ENCODE assay signal across 9 mouse cellular contexts in the genomic region with DNA sequence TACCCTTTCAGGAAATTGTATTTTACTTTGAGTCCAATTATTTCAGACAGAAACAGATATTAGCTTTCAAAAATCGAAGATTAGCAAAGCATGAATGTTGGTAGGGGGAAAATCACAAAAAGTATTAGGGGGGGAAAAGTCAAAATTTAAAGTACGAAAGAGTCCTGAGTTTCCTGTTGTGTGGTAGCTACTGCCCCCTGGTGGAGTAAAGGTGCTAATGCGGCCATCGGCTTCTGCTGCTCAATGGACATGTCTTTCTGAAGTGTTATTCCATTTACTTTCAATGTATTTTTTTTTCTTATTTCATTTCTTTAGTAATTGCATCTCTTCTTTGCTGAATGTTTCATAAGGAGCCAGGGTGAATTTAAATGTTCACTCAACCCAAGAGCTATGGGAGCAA.
DNase-seq lines count a peak whose midpoint lies in the region; ATAC-seq and TF ChIP-seq lines count a peak whose summit lies in the region.
"Had no signal": no experiment of that assay in that cellular context is flagged by ENCODE, and none has a peak within 500 bp of the region (broad histone marks: within the 10 kb centered on the region; RNA-seq: fewer than 3 reads in every experiment).

No protein-coding gene starts in this region.

- no peak overlapping the region for H3K4me3 ChIP-seq in hindbrain, embryonic 14.5 days (replicated peaks; ENCODE audit: low read length)
- H3K4me3 ChIP-seq in hindbrain, embryonic 16.5 days (ENCODE audit: low read length): no peak overlapping the region
- H3K4me3 ChIP-seq in MEL (ENCODE audit: control insufficient read depth in 1 of 2, insufficient read depth in 1 of 2, low read depth in 2 of 2, low read length in 2 of 2): no peak overlapping the region
- no peak overlapping the region for H3K4me3 ChIP-seq in layer of hippocampus, adult 2 months
- no peak overlapping the region for H3K4me3 ChIP-seq in stomach, postnatal 0 days (ENCODE audit: low read depth, low read length)
- H3K4me3 ChIP-seq: erythroblast, embryonic 14.5 days had no signal

- H3K9ac ChIP-seq in hindbrain, embryonic 14.5 days: no peak overlapping the region
- H3K9ac ChIP-seq in hindbrain, embryonic 16.5 days (ENCODE audit: low read depth, low read length): no peak overlapping the region
- no peak overlapping the region for H3K9ac ChIP-seq in MEL (ENCODE audit: control insufficient read depth, low read depth, low read length, poor library complexity, severe bottlenecking)
- H3K9ac ChIP-seq in stomach, postnatal 0 days (ENCODE audit: low read length): no peak overlapping the region

- H3K79me2 ChIP-seq in MEL (ENCODE audit: control insufficient read depth, insufficient read depth, low read length, poor library complexity): no peaks in the 10 kb centered on the region

- H3K9me3 ChIP-seq in hindbrain, embryonic 14.5 days (ENCODE audit: control insufficient read depth, low read length): no peaks in the 10 kb centered on the region
- H3K9me3 ChIP-seq in hindbrain, embryonic 16.5 days (ENCODE audit: control insufficient read depth, low read length): no peaks in the 10 kb centered on the region
- H3K9me3 ChIP-seq in MEL (replicated peaks; ENCODE audit: insufficient read depth, low read length): no peaks in the 10 kb centered on the region
- H3K9me3 ChIP-seq in stomach, postnatal 0 days (ENCODE audit: control insufficient read depth, low read length): no peaks in the 10 kb centered on the region

- TF ChIP-seq EP300 in MEL (IDR thresholded peaks at IDR 0.05; ENCODE audit: low read depth in 1 of 2, low read length in 2 of 2): no peak
- TF ChIP-seq EP300 in stomach, postnatal 0 days (optimal IDR thresholded peaks at IDR 0.05): no peak

- TF ChIP-seq RAD21 in MEL (IDR thresholded peaks at IDR 0.05; ENCODE audit: low read depth, low read length): peak; percentile 84

- H3K4me1 ChIP-seq in hindbrain, embryonic 14.5 days (replicated peaks; ENCODE audit: control insufficient read depth, insufficient read depth, low read length): no peaks in the 10 kb centered on the region
- H3K4me1 ChIP-seq in hindbrain, embryonic 16.5 days (ENCODE audit: control insufficient read depth, insufficient read depth, low read depth, low read length): no peaks in the 10 kb centered on the region
- no peaks in the 10 kb centered on the region for H3K4me1 ChIP-seq in MEL (ENCODE audit: control insufficient read depth in 1 of 2, insufficient read depth in 2 of 2, low read length in 2 of 2)
- H3K4me1 ChIP-seq in stomach, postnatal 0 days (replicated peaks; ENCODE audit: control insufficient read depth, insufficient read depth): no peaks in the 10 kb centered on the region

- H3K36me3 ChIP-seq in hindbrain, embryonic 14.5 days (replicated peaks; ENCODE audit: control insufficient read depth, insufficient read depth): no peaks in the 10 kb centered on the region
- no peaks in the 10 kb centered on the region for H3K36me3 ChIP-seq in hindbrain, embryonic 16.5 days (ENCODE audit: control insufficient read depth, insufficient read depth, low read length)
- no peaks in the 10 kb centered on the region for H3K36me3 ChIP-seq in MEL (ENCODE audit: control insufficient read depth in 1 of 2, insufficient read depth in 2 of 2, low read length in 2 of 2)
- H3K36me3 ChIP-seq in stomach, postnatal 0 days (ENCODE audit: control insufficient read depth, insufficient read depth, low read length): no peaks in the 10 kb centered on the region

- peak; percentile 79 for DNase-seq in hindbrain, embryonic 14.5 days (ENCODE audit: low spot score)
- DNase-seq in MEL (ENCODE audit: low read depth, low spot score): peak; percentile 72
- DNase-seq in cerebellum, postnatal 10 days: peak; percentile 67 to 76
- peak; percentile 22 for DNase-seq in gastrocnemius, postnatal 14 days
- peak; percentile 61 to 76 for DNase-seq in layer of hippocampus, adult 2 months (ENCODE audit: low spot score in 2 of 2)
- peak; percentile 67 for DNase-seq in lung, postnatal 36 days
- DNase-seq in stomach, postnatal 0 days (ENCODE audit: low spot score): peak; percentile 54

- no peak overlapping the region for H3K27ac ChIP-seq in hindbrain, embryonic 14.5 days
- no peak overlapping the region for H3K27ac ChIP-seq in hindbrain, embryonic 16.5 days (ENCODE audit: low read depth, low read length)
- H3K27ac ChIP-seq in MEL (ENCODE audit: control insufficient read depth, low read depth, low read length): no peak overlapping the region
- H3K27ac ChIP-seq in layer of hippocampus, adult 2 months: no peak overlapping the region
- H3K27ac ChIP-seq in stomach, postnatal 0 days (replicated peaks): no peak overlapping the region

- peak; percentile 81 to 96 (median 88) for TF ChIP-seq CTCF in MEL (IDR thresholded peaks at IDR 0.05 in 2 of 3, conservative IDR thresholded peaks at IDR 0.05 in 1 of 3; ENCODE audit: control insufficient read depth in 1 of 3, insufficient read depth in 1 of 3, low read depth in 2 of 3, low read length in 3 of 3, poor library complexity in 1 of 3, severe bottlenecking in 1 of 3)
- TF ChIP-seq CTCF in layer of hippocampus, adult 2 months (conservative IDR thresholded peaks at IDR 0.05): peak; percentile 99
- TF ChIP-seq CTCF in stomach, postnatal 0 days (IDR thresholded peaks at IDR 0.05; ENCODE audit: low read depth): peak; percentile 87

- H3K4me2 ChIP-seq in hindbrain, embryonic 14.5 days (replicated peaks): no peak overlapping the region
- no peak overlapping the region for H3K4me2 ChIP-seq in hindbrain, embryonic 16.5 days (ENCODE audit: low read length)
- H3K4me2 ChIP-seq in stomach, postnatal 0 days (replicated peaks; ENCODE audit: low read depth): no peak overlapping the region

- no peak for TF ChIP-seq POLR2A in MEL (IDR thresholded peaks at IDR 0.05; ENCODE audit: control insufficient read depth in 1 of 2, insufficient read depth in 1 of 2, low read depth in 1 of 2, low read length in 2 of 2, poor library complexity in 1 of 2)

- H3K27me3 ChIP-seq in hindbrain, embryonic 14.5 days (ENCODE audit: control insufficient read depth, insufficient read depth, low read length): no peaks in the 10 kb centered on the region
- no peaks in the 10 kb centered on the region for H3K27me3 ChIP-seq in hindbrain, embryonic 16.5 days (replicated peaks; ENCODE audit: control insufficient read depth, insufficient read depth, low read length)
- peaks cover 1 to 6% of the 10 kb centered on the region in 2 experiments; a peak in 2 of 4 replicates for H3K27me3 ChIP-seq in MEL (ENCODE audit: control insufficient read depth in 1 of 2, insufficient read depth in 2 of 2, low read length in 2 of 2)
- H3K27me3 ChIP-seq in stomach, postnatal 0 days (ENCODE audit: control insufficient read depth, insufficient read depth, low read length): no peaks in the 10 kb centered on the region

- WGBS in hindbrain, embryonic 14.5 days: 30% methylated on average over 4 of the region's 4 CpGs
- 15% methylated on average over 4 of the region's 4 CpGs for WGBS in hindbrain, embryonic 16.5 days
- 14% methylated on average over 4 of the region's 4 CpGs for WGBS in stomach, postnatal 0 days

- no peak for ATAC-seq in hindbrain, embryonic 14.5 days (ENCODE audit: low FRiP score)
- no peak for ATAC-seq in hindbrain, embryonic 16.5 days
- no peak for ATAC-seq in stomach, postnatal 0 days (ENCODE audit: low FRiP score, low TSS enrichment)

- intact Hi-C loops in gastrocnemius, postnatal 14 days (cut with DNase I; ENCODE audit: low total_unique reads): loop anchor here (5.0 kb wide), 1 partner anchor 1120 kb away; no protein-coding TSS in a partner anchor

TF ChIP-seq in MEL, 35 proteins besides CTCF, POLR2A, EP300 and RAD21:
- TF ChIP-seq POLR2AphosphoS2 (IDR thresholded peaks at IDR 0.05; ENCODE audit: low read length): no peak
- TF ChIP-seq ZC3H11A (IDR thresholded peaks at IDR 0.05; ENCODE audit: low read depth, low read length): peak; percentile 64
- TF ChIP-seq NRF1 (IDR thresholded peaks at IDR 0.05; ENCODE audit: insufficient read depth, low read depth, low read length, poor library complexity, severe bottlenecking): no peak
- no peak for TF ChIP-seq ELF1 (IDR thresholded peaks at IDR 0.05; ENCODE audit: low read depth, low read length)
- no peak for TF ChIP-seq ZKSCAN1 (IDR thresholded peaks at IDR 0.05; ENCODE audit: low read depth, low read length)
- TF ChIP-seq MXI1 (IDR thresholded peaks at IDR 0.05; ENCODE audit: low read depth, low read length): no peak
- no peak for TF ChIP-seq MAX (IDR thresholded peaks at IDR 0.05; ENCODE audit: low read length)
- no peak for TF ChIP-seq HCFC1 (IDR thresholded peaks at IDR 0.05; ENCODE audit: low read depth, low read length)
- peak; percentile 75 for TF ChIP-seq SMC3 (IDR thresholded peaks at IDR 0.05; ENCODE audit: low read depth, low read length)
- TF ChIP-seq SIN3A (IDR thresholded peaks at IDR 0.05; ENCODE audit: low read length): no peak
- TF ChIP-seq CHD1 (IDR thresholded peaks at IDR 0.05; ENCODE audit: low read depth, low read length): no peak

Comparison
In these comparisons a context has a peak if more than half of its experiments do, and no peak if none do; other contexts are left out.
1. DNase-seq: peak in every context shown above with its lines; median percentile 79 in hindbrain, embryonic 14.5 days; 72 in MEL; 72 in cerebellum, postnatal 10 days; 68 in layer of hippocampus, adult 2 months; 67 in lung, postnatal 36 days; 54 in stomach, postnatal 0 days; 22 in gastrocnemius, postnatal 14 days.